Mouse (Mus musculus) kidney, adult 8-10 months (tissue): ENCODE measurements around the gene Pls1.

Experiments
- DNase-seq, 2 experiments: peaks; one replicate each; pipeline ENCODE4 v3.0.0; 2022

Gene Pls1

DNA sequence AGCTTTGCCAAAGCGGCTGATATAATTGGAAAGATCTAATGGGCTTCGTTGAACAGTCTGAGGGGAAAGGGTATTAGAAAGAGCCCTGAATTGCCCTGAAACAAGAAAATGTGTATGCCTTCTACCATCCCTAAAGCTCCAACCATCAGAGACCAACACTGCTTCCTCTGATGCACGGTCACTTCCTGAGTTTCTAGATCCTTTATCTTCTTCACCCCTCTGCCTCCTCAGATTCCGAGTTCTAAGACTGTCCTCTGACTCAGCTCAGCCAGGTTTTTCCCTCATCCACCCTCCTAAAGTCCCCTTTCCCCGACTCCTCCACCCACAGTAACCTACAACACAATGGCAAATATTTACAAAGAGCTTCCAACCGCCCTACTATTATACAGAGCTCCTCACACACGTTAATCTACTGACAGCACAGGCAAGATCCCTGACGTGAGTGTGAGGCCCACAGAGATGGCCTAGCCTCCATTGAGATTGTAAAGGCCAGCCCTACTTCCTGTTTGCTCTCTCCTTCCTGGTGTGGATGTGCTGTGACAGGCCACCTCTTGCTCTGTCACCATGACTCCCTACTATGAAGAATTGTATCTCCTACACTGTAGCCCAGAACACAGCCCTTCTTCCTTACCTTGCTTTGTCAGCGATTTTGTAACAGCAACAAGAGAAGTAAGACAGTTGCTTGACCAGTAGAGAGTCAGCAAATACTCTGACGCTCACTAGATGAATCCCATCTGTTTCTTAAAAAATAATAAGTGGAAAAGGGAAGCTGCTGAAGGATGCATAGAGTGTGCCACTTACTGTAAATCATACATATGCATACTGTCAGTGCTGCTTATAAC is 43.3 kb downstream of the Pls1 start:
- DNase-seq: no peak

DNA sequence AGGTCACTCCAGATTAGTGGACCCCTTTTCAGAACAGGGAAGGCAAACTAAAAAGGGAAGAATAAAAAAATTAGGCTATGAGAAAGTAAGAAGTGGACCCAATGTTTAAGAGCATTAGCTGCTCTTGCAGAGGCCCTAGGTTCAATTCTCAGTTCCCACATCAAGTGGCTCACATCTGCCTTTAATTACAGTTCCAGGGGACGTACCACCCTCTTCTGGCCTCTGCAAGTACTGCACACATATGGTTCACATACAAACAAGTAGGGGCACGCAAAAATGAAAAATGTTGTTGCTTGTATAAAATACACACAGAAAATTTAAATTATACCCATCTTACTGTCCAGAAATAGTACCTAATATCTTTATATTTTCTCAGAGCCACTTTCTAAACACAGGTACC is 48.8 kb downstream of the Pls1 start:
- no peak for DNase-seq

DNA sequence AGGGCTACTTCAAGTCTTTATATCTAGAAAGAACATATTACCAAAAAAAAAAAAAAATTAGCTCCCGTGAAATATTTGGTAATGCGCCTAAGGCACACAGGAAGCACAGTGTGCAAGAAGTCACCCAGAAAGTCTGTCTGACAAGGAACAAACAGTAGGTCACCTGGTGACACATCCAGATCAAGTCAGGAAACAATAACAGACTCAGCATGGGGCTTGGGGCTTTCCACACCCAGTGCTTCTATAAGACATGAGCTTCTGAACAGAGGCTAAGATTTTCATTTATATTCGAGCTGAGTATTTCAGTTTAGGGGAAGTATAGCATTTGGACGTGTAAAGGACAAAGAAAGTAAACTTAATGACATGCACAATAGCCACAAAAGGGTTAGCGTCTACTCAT is 49.3 kb downstream of the Pls1 start:
- no peak for DNase-seq

DNA sequence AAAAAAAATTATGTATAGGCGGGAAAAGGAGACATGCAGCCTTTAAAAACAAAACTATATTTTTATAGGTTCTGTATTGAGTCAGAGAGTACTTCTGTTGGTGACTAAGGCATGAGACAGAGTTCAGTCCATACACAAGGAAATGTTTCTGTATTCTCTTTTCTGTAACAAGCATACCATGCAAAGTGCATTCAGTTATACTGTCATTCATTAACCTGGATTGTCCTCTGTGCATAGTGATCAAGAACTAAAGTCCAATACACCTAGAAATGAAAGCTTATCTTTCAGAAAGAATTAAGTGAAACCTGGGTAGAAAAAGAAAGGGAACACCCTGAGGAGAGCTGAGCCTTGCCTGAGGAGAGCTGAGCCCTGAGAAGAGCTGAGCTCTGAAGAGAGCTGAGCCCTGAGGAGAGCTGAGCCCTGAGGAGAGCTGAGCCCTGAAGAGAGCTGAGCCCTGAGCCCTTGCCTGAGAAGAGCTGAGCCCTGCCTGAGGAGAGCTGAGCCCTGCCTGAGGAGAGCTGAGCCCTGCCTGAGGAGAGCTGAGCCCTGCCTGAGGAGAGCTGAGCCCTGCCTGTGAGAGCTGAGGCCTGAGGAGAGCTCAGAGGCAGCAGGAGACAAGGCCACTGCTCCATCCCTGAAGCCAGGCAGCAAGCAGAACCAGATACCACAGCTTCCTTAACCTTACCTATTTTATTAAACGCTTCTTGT is 49.9 kb downstream of the Pls1 start:
- peak; percentile 20 to 75 for DNase-seq

DNA sequence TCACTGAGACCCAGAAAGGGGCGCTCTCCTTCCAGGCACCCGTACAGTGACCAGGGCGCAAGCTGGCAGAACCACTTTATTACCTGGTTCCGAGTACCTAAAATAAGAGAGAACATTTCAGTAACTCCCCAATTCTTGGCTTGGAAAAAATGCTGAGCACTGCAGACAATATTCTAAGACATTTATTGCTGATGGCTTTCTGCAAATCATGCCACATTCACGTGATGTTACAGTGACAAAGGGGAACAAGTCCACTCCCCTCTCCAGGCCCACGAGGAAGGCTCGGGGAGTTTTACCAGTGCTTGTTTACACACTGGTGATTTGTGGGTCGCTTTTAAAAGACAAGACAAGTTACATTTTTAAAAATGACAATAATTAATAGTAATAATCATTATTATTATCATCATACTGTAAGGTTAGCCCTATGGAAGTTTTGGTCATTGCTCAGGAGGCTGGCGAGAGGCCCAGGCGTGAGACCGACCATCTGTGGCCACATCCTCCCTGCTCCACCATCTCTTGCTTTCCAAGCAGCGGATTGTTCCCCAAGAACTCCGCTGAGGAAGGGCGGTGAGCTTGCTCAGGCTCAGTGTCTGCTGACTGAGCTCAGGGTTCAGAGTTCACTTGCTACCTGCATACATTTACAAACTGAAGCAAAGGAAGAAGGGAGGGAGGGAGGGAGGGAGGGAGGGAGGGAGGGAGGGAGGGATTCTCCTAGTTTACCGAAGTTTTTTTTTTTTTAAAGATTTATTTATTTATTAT is 50.9 kb downstream of the Pls1 start:
- peak; percentile 74 to 80 for DNase-seq

DNA sequence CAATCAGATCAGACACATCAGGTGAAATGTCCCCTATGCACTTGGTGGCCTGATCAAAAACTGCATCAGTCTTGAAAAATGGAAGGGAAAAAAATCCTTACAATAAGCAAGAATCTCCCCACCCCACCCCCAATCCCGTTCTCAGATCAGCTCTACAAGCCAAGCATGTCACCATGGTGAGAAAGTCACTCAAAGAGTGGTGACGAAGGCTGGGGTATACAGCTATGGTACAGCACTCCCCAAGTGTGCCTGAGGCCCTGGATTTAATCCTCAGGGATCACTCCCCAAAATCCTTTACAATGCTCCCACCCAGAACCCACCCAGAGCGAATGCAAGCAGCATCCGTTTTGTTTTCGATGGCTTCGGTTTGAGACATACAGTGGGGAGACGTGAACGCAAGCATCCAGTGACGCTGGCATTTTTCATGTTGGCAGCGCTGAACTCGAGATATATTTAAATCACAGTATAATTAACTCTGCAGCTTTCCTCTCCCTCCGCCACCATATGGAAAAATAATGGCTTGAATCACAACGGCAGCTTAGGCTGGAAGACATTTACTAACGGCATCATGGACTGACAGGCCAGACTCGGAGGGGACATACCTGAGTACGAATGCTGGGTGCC is 60.1 kb downstream of the Pls1 start:
- no peak for DNase-seq

DNA sequence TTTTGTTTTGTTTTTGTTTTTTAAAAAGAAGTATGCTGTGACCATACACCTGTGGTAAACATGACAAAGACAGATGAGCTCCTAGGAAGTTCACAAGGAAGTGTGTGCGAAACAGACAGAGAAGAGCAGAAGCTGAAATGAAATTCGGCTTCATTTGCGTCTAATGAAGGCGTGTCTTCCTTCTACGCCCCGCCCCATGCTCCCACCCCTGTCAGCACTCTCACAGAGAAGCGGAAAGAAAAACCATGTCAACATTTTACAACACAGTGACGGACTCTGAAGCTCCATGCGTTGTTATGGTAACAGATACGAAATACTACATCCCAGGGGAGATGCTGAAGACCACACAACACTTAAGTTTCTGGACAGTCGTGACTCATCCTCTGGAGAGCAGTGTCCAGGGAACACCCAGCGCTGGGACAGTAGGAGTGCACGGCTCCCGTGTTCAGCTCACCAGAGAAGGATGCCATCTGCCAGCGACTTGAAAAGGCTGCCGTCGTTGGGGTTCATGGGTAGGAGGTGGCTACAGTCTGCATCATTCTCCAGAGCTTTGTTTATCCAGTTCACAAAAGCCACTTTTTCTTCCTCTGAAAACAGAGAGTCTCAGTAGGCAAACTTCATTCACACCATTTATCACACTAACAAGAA is 61.3 kb downstream of the Pls1 start:
- no peak for DNase-seq

DNA sequence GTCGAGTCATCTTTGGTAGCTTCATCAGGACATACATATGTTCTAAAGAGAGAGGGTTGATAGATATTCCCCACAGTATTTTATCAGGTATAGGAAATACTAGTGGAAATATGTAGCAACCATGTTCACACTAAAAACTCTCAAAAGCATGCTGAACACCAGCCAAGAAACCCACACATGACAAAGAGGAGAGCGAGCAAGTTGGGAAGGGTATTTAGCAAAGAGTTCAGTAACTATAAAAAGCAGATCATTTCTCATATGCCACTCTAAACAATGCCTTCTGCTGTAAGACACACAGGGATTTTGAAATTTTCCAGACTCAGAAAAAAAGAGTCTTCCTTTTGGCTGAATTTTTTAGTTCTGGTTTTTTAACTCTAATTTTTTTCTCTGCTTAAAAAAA is 73.4 kb downstream of the Pls1 start:
- no peak for DNase-seq

DNA sequence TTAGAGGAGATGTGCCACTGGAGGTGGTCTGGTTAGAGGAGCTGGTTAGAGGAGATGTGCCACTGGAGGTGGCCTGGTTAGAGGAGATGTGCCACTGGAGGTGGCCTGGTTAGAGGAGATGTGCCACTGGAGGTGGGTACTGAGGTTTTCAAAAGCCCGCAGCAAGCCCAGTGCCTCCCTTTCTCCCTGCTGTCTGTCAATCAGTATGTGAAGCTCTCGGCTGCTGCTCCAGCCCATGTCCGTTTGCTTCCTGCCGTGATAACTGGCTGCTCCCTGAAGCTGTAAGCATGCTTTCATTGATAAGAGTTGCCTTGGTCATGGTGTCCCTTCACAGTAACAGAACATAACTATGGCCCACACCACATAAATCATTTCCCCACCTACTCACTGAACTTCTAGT is 81.9 kb downstream of the Pls1 start:
- DNase-seq: no peak

DNA sequence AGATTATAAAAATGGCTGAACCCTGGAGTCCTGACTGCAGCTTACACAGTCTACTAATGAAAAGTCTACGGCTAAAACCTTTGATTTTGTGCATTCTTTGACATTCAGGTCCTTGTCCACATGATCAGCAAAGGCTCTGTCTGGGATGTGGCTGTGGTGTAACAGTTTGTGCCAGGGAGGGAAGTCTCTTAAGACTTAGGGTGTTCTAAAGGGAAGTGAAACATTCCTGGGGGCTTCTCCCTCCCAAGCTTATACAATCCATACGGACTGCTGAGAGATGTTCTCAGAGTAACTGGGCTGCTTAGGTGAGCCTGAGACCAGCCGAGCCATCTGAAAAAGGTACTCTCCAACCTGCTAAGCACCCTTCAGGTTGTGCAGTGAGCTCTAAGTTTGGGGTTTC is 82.9 kb downstream of the Pls1 start:
- no peak for DNase-seq

DNA sequence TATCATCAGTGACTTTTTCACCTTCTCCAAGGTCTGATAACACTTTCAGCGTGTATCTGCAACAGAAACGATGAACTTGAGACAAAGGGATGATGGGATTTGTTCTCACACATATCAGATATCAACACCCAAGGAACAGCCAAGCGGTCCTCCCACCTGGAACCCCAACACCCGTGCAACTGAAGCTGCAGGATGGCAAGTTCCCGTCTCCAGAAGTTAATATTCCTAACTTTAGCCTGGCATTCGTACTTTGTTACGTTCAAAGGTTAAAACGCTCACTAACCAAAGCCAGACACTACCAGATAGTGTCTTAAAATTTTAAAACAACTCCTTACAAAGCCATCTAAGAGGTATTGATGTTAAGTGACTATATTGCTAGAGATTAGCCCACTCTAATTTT is 83.7 kb downstream of the Pls1 start:
- DNase-seq: peak; percentile 56

DNA sequence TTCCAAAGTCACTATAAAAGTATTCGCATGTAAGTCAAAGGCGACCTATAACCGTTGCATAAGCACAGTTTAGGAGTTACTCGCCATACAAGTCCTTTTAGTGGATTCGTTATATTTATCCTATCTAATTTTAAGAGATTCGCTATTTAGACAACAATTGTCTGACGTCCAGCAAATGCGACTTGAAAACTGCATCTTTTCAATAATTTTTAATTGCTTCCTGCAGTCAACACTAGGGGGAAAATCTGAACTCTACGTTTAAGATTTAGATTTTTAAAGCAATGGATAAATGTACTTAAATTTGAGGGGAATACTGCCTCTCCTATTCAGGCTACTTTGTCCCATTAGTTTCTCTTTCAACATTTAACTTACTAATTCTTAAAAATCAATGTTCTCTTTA is 94.4 kb downstream of the Pls1 start:
- DNase-seq: no peak

DNA sequence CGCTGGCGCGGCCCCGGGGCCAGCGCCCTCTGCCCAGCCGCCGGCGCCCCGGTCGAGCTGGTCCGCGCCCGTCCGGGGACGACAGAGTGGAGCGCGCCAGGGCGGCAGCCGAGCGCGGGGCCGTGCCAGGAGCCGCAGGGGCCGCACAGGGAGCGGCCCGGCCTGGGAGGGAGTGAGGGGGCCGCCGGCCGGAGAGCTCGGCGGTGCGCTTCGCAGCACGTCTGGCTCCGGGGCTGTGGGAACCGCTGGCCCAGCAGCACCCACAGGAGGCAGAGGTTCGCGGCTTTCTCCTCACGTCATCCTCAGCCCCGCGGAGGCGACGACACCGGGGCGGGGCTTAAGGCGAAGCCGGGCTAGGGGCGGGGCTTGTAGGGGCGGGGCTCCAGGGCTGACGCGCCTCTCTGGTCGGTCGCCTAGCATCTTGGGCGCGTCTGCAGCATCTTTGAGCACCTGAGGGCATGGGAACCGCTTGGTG is 95.0 kb downstream of the Pls1 start, which contains the start of gene Trpc1:
Gene Trpc1, minus strand, starts transcription at position 339 of the 475 bp plus-strand sequence.
- peak; percentile 64 to 77 for DNase-seq

DNA sequence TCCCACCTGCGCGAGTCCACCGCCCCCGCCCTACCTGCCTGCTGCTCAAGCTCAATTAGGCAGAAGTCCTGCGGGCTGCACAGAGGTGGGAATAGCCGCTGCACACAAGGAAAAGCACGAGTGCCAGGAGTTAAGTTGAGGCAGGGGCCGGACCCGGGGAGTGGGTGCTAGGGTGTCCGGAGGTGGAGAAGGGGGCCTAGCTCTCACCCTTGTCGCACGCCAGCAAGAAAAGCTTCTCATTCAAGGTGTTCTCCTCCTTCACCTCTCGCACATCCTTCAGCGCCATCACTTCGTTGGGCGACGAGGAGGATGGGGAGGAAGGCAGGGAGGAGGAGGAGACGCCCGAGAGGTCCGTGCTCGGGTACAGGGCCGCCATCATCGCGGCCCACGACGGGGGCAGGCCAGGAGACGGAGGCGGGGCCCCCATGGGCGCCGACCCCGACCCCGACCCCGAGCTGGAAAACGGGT is 95.6 kb downstream of the Pls1 start:
- DNase-seq: peak in 1 of 2 experiments; percentile 11

DNA sequence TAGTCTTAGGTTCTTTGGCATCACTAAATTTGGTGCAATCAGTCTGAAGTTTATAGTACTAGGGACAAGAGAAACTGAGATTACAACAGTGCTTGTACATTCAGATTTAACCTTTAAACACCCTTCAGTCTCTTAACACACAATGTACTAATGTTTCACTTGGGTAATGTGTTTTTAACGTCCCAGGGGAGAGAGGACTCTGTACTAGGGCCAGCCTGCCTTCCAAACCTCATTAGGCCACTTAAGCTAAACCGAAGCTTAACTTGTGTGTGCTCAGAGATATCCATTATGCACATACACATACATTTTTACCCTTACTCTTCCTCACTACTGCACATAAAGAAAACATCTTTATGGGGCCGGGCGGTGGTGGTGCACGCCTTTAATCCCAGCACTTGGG is 97.8 kb downstream of the Pls1 start:
- peak; percentile 36 to 45 for DNase-seq

DNA sequence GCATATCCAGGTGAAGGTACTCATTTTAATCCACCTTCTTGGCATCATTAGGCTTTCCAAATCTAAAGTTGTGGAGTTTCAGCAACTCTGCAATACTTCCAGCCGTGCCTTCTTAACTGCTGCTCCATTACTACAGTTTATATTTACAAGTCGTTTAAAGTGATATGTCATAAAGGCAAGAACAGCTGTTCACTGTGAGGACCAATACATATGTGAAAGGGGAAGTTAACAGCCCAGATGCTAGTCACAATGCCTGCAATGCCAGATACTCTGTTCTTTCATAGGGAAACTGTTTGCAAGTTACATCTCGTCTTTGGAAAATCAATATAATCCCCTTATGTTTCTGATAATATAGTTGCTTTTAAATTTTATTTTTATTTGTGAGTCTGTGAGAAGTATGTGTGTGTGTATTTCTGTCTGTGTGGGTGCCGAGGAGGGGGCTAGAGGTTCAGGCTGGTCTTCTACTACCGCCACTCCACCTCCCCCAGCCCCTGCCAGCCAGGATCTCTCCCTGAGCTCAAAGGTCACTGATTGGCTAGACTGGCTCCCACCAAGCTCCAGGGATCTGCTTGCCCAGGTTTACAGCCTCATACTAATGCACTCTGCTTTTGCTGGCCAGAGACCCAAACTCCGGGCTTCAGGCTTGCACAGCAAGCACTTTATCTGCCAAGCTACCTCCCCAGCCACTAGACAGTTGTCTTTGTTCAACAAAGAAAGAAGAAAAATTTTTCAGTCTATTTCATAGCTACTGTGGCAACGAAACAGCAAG is 100.1 kb downstream of the Pls1 start:
- DNase-seq: peak; percentile 39 to 49

DNA sequence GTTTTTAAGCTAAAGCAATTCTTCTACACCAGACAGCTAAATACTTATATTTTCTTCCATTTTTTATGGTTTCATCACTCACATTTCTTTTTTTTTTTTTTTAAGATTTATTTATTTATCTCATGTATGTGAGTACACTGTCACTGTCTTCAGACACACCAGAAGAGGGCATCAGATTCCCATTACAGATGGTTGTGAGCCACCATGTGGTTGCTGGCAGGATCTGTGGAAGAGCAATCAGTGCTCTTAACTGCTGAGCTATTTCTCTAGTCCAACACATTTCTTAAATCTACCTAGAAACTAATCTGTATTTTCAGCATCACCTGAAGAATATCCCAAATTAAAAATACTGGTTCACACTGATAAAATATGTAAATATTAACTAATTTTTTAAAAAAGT is 108.9 kb downstream of the Pls1 start:
- no peak for DNase-seq

DNA sequence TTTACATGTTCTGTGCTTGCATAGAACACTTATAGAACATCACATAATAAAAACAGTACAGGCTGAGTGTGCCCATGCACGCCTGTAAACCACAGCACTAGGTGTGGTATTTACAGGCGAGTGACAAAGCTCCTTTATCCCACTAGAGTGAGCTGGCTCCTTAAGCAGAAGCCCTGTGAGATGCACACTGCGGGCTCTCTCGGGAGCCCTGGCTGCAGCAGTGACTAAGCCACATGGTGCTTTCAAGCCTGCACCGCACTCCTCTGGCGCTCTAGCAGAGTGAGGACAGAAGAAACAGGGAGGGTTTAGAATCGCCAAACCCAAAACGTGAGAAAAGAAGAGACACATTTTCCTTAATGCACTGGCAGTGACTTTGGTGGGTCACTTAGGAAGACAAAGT is 132.5 kb downstream of the Pls1 start:
- no peak for DNase-seq

DNA sequence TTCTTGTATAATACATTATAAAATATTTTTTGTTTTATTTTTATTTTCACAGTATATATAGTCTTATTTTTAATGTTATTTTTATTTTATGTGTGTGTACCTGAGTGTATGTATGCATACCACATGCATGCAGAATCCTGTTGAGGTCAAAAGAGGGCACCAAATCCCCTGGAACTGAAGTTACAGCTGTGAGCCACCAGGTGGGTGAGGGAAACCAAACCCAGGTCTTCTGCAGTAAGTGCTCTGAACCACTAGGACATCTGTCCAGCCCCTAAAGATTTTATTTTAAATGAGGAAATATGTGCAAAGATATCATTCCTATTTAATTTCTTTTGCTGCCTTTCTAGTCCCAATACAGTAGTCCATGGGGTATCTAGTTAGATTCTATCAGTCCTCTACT is 136.2 kb downstream of the Pls1 start:
- DNase-seq: no peak

DNA sequence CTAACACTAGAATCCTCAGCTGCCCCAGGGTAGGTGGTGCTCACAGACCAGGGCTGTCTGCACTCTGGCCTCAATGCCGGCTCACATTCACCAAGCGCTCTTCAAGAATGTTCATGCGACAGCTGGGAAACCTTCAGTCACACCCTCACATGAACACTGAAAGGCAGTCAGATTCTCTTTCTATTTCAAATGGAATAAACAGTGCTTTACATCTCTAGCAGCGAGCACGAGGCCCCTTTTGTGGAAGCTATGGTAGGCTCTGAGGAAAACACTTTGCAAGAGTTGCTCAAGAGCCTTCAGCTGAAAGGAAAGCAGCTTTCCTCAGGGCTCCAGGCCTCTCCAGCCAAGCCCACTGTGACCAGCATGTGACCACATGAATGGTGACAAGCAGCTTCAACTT is 139.7 kb downstream of the Pls1 start:
- no peak for DNase-seq

DNA sequence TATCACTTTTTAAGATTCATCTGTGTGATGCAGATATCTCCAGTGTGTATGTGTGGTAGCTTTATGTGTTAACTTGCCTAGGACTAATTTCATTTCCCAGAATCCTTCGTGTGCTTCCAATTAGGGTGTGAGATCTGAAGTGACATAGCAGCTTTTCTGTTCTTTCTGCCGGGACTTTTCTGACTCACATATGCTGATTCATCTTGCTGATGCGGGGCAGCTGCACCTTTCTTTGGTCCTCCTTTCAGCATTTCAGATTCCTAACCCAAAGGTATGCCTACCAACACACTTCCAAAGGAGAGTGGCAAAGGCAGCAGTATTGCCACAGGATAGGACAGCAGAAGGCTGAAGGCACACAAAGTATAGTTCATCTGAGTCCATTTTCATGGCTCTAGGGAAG is 141.0 kb downstream of the Pls1 start:
- no peak for DNase-seq
